Mouse (Mus musculus): ENCODE measurements around the gene Fcgr3.

GRCm38 (mm10) chr1:171034201-171034600 is 30.5 kb downstream of the Fcgr3 start:
- no peak for TF ChIP-seq EP300 (IDR thresholded peaks at IDR 0.05; ENCODE audit: insufficient read depth, low read depth, low read length)
- no peak for TF ChIP-seq POLR2A (IDR thresholded peaks at IDR 0.05; ENCODE audit: insufficient read depth, low read depth, low read length)
- no peak for TF ChIP-seq CTCF (IDR thresholded peaks at IDR 0.05)
